Comparison of ENCODE assay signal across 26 mouse cellular contexts in the genomic region with DNA sequence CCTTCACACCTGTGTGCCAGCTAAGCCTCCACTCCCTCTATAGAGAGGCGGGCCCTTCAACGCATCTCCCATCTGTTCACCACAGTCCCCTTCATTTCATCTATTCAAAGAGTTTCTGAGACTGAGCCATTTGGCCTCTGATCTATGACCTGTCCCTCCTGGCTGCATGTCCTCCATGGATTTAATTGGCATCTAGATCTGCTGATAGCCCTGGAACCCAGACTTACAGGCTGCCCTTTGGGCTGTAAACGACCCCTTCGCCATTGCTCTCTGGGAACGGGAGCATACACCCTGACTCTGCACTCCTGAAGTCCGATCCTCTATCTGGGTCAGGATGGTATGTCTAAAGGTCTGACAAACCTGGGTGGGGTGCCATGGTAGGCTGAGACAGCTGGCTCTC. TPM values are rescaled to one million over a fixed set of nuclear protein-coding genes. Genes with fewer than 3 reads are reported as not detected.
"Had no signal": no experiment of that assay in that cellular context is flagged by ENCODE, and none has a peak within 500 bp of the region (broad histone marks: within the 10 kb centered on the region; RNA-seq: fewer than 3 reads in every experiment).

No protein-coding gene starts in this region.

- H3K4me3 ChIP-seq: gastrocnemius, adult 2 months; heart, embryonic 10.5 days; heart, embryonic 12.5 days; hindbrain, embryonic 10.5 days; hindbrain, embryonic 12.5 days; intestine, embryonic 15.5 days; left cerebral cortex, adult 2 months; limb, embryonic 10.5 days; limb, embryonic 12.5 days; liver, embryonic 12.5 days had no signal

- ATAC-seq: hindbrain, embryonic 16.5 days; inflammation-experienced regulatory T-cells, adult 6 months; intestine, embryonic 15.5 days; intestine, postnatal 0 days; liver, embryonic 12.5 days had no signal

- H3K4me2 ChIP-seq: heart, embryonic 12.5 days; hindbrain, embryonic 12.5 days; hindbrain, embryonic 14.5 days; intestine, embryonic 15.5 days; limb, embryonic 12.5 days; liver, embryonic 12.5 days had no signal

- DNase-seq: gastrocnemius, adult 2 months; gastrocnemius, postnatal 10 days; gastrocnemius, postnatal 25 days; heart, adult 18-20 months; heart, postnatal 10 days; heart, postnatal 4 days; kidney, adult 18-20 months; kidney, adult 8-10 months; kidney, postnatal 10 days; kidney, postnatal 25 days; kidney, postnatal 4 days had no signal

- H3K9ac ChIP-seq: heart, embryonic 12.5 days; hindbrain, embryonic 12.5 days; hindbrain, embryonic 14.5 days; intestine, embryonic 15.5 days; limb, embryonic 12.5 days; liver, embryonic 12.5 days; liver, embryonic 14.5 days had no signal

- H3K9me3 ChIP-seq: heart, embryonic 10.5 days; heart, embryonic 12.5 days; hindbrain, embryonic 10.5 days; hindbrain, embryonic 12.5 days; intestine, embryonic 15.5 days; limb, embryonic 10.5 days; limb, embryonic 12.5 days; liver, embryonic 12.5 days had no signal

- H3K36me3 ChIP-seq: heart, embryonic 10.5 days; heart, embryonic 12.5 days; hindbrain, embryonic 10.5 days; intestine, embryonic 15.5 days; limb, embryonic 10.5 days had no signal

- H3K27ac ChIP-seq: gastrocnemius, adult 2 months; heart, embryonic 10.5 days; hindbrain, embryonic 10.5 days; hindbrain, embryonic 12.5 days; hindbrain, embryonic 14.5 days; intestine, embryonic 15.5 days; left cerebral cortex, adult 2 months; limb, embryonic 10.5 days; limb, embryonic 12.5 days; liver, embryonic 12.5 days; liver, embryonic 14.5 days had no signal

RNA-seq across cellular contexts. Expression of a gene that starts 10.4 kb away (rescaled TPM):
- total RNA-seq: granulocyte monocyte progenitor cell, adult 5-6 weeks had no signal
